Mouse (Mus musculus) cortical plate, adult 2 months (tissue): ENCODE data around the gene Ghr.

ENCODE experiments used
- CTCF ChIP-seq: fragments of 200-500 bp; IDR thresholded peaks from 2 replicates; pipeline ENCODE4 v1.5.1; 2011; ENCODE audit warnings: mild to moderate bottlenecking, control low read depth, low read length; ENCODE audit not compliant: insufficient read depth; ENCODE audit errors: extremely low read depth
- POLR2A ChIP-seq: fragments of 200-500 bp; IDR thresholded peaks from 2 replicates; pipeline ENCODE4 v1.6.1; 2011; ENCODE audit warnings: mild to moderate bottlenecking, low read length, control low read depth; ENCODE audit not compliant: insufficient read depth; ENCODE audit errors: extremely low read depth

GRCm38 (mm10) chr15:3607951-3608350 is 24.7 kb upstream of the Ghr start:
- TF ChIP-seq POLR2A: no peak
- TF ChIP-seq CTCF: no peak
